Mouse (Mus musculus) hindlimb bud, embryonic 11.5 days (tissue): ENCODE measurements at regions not wholly inside any gene's neighbourhood (a gene's known extent, or its start where the extent isn't known, plus 50 kb on each side); places are given as distances from the start of the nearest gene placed in this dataset.
A peak's percentile ranks its signal among the peaks of the same experiment; 100 is the strongest.

Experiments used
- DNase-seq: peaks from one replicate; pipeline ENCODE4 v3.0.0-alpha.2; 2012; ENCODE audit warnings: low read depth, low spot score; ENCODE audit errors: extremely low spot score

- no peak for DNase-seq
These were observed 108.1 kb upstream of the Arg1 start for GRCm38 (mm10) chr10:25035363-25035762.

GRCm38 (mm10) chr10:25032625-25033024 lies 105.3 kb upstream of the Arg1 start:
- DNase-seq, result no peak

GRCm38 (mm10) chr10:25029387-25029915 lies 102.2 kb upstream of the Arg1 start:
- DNase-seq, result no peak

- peak; percentile 22 for DNase-seq
These were observed 96.4 kb upstream of the Arg1 start for GRCm38 (mm10) chr10:25023601-25024157.

DNA sequence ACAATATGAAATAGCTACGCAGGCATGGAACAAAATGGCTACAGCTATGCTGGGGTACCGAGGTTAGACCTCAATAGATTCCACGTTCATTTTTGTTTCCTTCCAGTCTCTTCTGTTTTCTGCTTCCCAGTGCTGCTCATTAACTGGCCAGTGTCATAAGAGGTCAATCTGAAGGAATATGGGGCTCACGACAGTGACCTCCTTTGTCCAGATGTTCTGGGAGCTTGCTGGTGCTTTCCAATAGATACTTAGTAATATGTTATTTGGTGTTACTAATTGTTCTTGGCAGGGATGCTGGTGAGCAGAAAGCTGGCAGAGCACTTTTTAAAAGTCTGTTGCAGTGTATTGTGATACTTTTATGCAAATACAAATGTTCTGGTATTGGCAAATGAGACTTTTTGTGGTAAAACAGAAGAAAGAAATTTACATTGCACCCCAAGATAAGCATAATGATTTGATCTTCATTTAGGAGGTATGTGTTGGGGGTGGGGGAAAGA lies 95.8 kb upstream of the Arg1 start:
- no peak for DNase-seq

DNA sequence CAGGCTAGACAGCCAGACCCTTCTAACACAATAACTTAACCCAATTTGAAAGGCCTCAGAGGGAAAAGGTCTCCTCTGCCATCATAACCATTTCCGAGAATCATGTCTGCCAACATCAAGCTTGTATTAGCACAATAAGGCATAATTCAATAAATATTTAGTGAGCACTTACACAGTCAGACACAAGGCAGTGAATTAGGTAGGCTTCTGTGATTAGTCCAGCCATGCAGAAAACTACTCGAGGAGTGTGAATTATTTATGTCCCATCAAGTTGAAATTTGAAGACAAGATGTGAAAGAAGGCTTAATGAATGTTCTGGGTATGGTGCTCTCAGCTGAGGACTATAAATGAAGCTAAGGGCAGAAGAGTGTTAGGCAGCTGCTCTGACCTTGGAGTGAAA lies 91.7 kb upstream of the Arg1 start:
- no peak for DNase-seq

DNA sequence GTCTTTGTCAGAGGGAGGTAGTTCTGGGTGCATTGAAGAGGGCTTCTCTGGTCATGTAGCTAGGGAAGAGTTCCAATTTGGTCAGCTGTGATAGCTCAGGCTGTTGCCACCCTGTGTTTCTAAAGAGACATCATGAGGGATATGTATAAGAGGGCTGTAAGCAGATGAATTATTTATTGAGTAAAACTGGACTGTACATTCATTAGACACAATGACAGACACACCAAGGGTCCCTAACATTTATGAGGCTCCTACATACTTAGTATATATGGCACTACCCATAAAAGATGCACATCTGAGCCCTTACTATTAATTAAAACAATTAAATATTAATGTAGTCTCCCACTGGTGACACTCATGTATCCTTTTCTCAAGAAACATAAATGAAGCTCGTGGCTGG lies 90.6 kb upstream of the Arg1 start:
- DNase-seq, result no peak

DNA sequence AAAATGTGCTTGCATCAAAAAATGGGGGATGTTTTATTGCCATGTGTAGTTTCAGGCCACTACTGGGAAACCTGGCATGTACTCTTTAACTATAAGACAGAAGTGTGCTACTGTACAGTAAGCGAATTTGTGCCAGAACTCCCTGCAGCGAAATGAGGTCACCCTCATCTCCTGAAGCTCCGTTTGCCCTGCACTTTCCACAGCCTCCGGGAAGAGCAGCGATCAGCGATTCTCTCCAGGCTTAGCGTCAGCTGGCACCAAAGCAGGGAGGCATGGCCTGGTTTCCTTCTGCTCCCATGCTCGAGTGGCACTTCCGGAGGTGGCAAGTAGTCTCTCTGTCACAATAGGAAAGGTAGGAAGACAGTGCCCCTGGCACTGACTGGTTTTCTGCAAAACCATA lies 88.8 kb upstream of the Arg1 start:
- DNase-seq, result no peak

DNA sequence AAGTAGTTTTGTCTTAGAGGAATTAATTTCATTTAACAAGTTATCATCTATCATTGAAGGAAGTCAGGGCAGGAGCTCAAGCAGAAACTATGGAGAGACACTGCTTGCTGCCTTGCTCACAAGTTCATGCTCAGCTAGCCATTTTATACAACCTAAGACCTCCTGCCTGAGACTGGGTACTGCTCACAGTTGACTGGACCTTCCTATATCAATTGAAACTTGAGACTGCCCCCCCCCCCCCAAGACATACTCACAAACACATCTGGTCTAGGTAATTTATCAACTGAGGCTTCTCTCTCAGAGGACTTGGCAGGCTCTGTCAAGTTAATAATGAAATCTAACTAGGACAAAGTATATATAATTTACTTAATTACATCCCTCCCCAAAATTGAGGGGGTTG lies 84.8 kb upstream of the Arg1 start:
- DNase-seq, result no peak

GRCm38 (mm10) chr10:25001299-25001698 lies 74.0 kb upstream of the Arg1 start:
- DNase-seq, result no peak

DNA sequence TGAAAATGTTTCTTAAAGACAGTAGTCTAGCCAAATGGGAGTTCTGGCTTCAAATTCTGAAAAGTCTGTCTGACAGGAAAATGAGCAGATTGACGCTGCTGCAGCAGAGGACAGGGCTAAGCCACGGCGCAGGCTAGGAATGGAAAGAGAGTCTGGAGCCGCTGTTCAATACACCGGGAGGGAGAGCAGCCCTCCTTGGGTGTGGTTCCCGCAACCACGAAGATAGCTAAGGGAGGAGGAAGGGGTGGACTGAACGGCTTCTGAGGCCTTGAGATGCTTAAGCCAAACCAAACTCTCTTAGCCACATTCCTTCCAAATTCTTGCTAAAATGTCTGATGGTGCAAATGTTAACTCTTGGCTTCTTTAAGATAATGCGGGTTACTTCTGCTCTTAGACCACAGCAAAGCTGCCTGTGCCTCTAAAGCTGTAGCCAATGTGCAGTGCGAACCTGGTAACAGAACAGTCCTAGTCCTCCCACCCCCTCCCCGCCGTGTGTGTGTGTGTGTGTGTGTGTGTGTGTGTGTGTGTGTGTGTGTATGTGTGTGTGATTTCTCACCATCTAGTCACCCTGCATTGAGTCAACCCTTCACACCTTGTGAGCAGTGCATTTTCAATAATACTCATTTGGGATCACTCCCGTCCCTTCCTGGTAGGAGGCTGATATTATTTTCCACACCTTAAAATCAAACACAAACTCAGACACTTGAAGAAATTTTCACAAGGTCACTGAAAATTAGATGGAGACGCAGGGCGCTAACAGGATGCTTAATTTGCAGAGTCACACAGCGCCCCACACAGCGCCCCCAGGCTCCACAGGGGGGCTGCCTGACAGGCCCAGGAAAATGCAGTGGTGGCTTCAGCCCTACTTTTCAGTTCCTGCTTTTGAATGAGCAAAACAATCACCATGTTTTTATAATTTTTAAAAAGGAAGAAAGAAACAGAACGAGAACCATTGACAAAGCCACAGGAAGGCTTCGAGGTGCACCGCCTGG lies 73.2 kb upstream of the Arg1 start:
- no peak for DNase-seq

GRCm38 (mm10) chr10:24999807-25000206 lies 72.5 kb upstream of the Arg1 start:
- DNase-seq, result no peak

DNA sequence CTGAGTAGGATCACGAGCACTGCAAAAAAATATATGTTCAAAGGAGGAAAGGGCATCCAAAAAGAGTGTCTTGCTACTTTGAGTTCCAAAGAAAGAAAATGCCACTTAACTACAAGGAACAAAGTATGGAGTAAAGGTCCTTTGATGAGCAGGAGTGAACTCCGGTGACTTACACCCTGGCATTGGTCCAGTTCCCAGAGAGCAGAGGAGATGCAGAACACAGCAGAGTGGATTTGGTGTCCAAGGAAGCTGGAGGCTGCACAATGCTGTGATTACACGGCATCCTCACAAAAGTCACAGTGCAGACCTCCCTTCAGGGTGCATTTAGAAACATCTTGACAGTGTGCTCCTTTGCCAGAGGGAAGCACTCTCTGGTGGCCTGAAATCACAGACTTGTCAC lies 70.4 kb upstream of the Arg1 start:
- DNase-seq, result no peak

DNA sequence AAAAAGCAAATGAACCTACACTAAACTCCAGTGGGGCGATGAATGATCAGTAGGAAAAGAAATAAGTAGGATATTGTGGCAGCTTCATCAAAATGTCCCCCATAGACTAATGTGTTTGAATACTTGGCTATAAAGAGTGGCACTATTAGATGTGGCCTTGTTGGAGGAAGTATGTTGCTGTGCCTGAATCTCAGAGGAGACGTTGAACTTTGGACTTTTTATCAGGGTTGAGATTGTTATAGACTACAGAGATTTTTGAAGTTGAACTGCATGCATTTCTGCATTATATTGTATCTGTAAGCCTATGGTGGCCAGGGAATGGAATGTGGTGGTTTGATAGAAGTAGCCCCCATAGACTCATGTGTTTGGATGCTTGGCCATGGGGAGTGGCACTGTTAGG lies 68.5 kb upstream of the Arg1 start:
- no peak for DNase-seq

GRCm38 (mm10) chr10:24989965-24990653 lies 62.8 kb upstream of the Arg1 start:
- no peak for DNase-seq

GRCm38 (mm10) chr10:24984801-24985200 lies 57.5 kb upstream of the Arg1 start:
- DNase-seq, result no peak

GRCm38 (mm10) chr10:24981763-24982162 lies 54.5 kb upstream of the Arg1 start:
- DNase-seq, result no peak
